Mouse (Mus musculus) hindbrain, embryonic 11.5 days (tissue): ENCODE measurements around the gene Vhl. TPM values are rescaled to one million over a fixed set of nuclear protein-coding genes. Genes with fewer than 3 reads are reported as not detected.

Experiments
- ATAC-seq: fragments of 200-750 bp; cut with Nextera tagmentation; 2 replicates; pipeline ENCODE4 v1.8.0; 2017; ENCODE audit warnings: mild to moderate bottlenecking, moderate TSS enrichment, moderate library complexity; ENCODE audit not compliant: low FRiP score
- DNase-seq: peaks from one replicate; pipeline ENCODE4 v3.0.0-alpha.2; 2015; ENCODE audit warnings: low spot score
- H3K27ac ChIP-seq: fragments of 300-500 bp; sonication (generic); 2 replicates; pipeline ENCODE4 v1.5.1; 2014; ENCODE audit warnings: mild to moderate bottlenecking, low read depth, low read length
- H3K27me3 ChIP-seq: fragments of 300-500 bp; sonication (generic); 2 replicates; pipeline ENCODE4 v1.6.1; 2014; ENCODE audit warnings: mild to moderate bottlenecking, low read length, moderate library complexity, mixed read lengths; ENCODE audit not compliant: control insufficient read depth, insufficient read depth
- H3K36me3 ChIP-seq: fragments of 300-500 bp; sonication (generic); 2 replicates; pipeline ENCODE4 v1.6.1; 2014; ENCODE audit warnings: mild to moderate bottlenecking, low read length, moderate library complexity, mixed read lengths; ENCODE audit not compliant: control insufficient read depth, insufficient read depth
- H3K4me1 ChIP-seq: fragments of 300-500 bp; sonication (generic); replicated peaks from 2 replicates; pipeline ENCODE4 v1.6.1; 2014; ENCODE audit warnings: low read length, mixed read lengths; ENCODE audit not compliant: control insufficient read depth, insufficient read depth
- H3K4me2 ChIP-seq: fragments of 300-500 bp; sonication (generic); replicated peaks from 2 replicates; pipeline ENCODE4 v1.6.1; 2014; ENCODE audit warnings: mild to moderate bottlenecking, low read depth, low read length
- H3K4me3 ChIP-seq: fragments of 300-500 bp; sonication (generic); 2 replicates; pipeline ENCODE4 v1.5.1; 2014; ENCODE audit warnings: low read depth, low read length
- H3K9ac ChIP-seq: fragments of 300-500 bp; sonication (generic); 2 replicates; pipeline ENCODE4 v1.6.1; 2014; ENCODE audit warnings: low read depth, low read length
- H3K9me3 ChIP-seq: fragments of 300-500 bp; sonication (generic); 2 replicates; pipeline ENCODE4 v1.6.1; 2016; ENCODE audit warnings: low read length; ENCODE audit not compliant: control insufficient read depth
- WGBS: fragments of 180-500 bp; shearing (Covaris S2); extraction: QIAGEN DNeasy Blood & Tissue Kit; methylation state at CpG from one replicate; pipeline ENCODE4 v1.1.7; 2014; 5-methylcytosine and 5-hydroxymethylcytosine counted together
- polyA plus RNA-seq: library from polyadenylated mRNA; unstranded; fragments of >200 nt; fragmentation: Nextera tagmentation; extraction: Ambion mirVana; gene quantifications from 2 replicates; pipeline ENCODE4 v1.2.1, GENCODE M21; 2014

Gene Vhl
- polyA plus RNA-seq, 1 experiment from 2014 or later, result 63.0 TPM

DNA sequence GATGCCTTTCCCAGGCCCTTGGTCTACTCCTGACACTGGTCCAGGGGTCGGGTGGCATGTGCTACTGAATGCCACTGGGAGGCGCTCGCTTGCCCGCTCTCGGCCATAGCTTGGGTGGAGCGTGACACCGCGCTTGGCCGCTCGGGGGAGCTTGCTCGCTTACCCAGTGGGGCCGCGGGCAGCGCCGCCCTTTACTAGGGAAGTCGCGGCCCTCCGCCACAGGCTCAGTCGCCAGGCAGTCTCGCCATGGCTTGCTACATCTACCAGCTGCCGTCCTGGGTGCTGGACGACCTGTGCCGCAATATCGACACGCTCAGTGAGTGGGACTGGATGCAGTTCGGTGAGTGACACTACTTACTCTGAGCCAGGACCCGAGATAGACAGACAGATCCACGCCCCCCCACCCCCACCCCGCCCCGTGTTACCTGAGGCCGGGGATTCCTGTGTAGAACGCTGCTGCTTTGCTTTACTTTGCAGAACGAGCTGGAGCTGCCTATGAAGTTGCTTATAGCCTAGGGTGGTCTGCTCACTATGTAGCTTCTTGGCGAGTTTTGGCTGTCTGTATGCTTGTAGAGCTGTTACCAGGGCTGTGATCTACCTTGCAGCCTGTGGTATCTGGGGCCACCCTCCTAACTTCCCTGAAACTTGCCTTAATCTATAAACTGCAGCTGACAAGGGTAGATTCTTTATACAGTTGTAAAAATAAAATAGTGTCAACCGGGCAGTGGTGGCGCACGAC lies 14.7 kb downstream of the Vhl start, which contains the start of gene Irak2:
Irak2 (plus strand) TSS at position 166 of the 739 bp plus-strand sequence.
- ATAC-seq (peak; percentile 93), DNase-seq (peak; percentile 95)
- 10% methylated on average over 34 of the region's 37 CpGs for WGBS
- Histone ChIP-seq H3K36me3 (no peaks in the 10 kb centered on the region), H3K27ac (no peak within 1 kb of the TSS), H3K9me3 (no peaks in the 10 kb centered on the region), H3K27me3 (no peaks in the 10 kb centered on the region), H3K4me1 (no peaks in the 10 kb centered on the region), H3K9ac (peak within 1 kb of the TSS; percentile 34), H3K4me3 (peak within 1 kb of the TSS; percentile 36), H3K4me2 (peak within 1 kb of the TSS; percentile 50)

DNA sequence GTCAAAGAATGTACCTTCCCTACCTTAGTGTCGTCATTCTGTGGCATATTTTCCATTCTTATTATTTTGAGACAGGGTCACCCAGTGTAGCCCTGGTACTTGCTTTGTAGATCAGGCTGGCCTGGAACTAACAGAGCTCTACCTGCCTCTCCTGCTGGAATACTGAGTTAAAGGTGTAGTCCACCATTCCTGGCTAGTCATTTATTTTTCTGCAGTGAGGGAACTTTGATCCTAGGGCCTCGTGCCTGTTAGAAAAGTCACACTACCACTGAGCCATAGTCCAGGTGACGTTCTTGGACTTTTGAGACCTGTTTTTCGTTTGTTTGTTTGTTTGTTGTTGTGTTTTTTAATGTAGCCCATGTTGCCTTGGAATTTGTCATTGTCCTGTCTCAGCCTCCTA lies 15.4 kb downstream of the Vhl start:
- no peak for ATAC-seq
- H3K27me3 ChIP-seq, result no peaks in the 10 kb centered on the region
- DNase-seq, result no peak
- no peaks in the 10 kb centered on the region for H3K4me1 ChIP-seq
- no peak overlapping the region for H3K4me3 ChIP-seq
- H3K9ac ChIP-seq, result no peak overlapping the region
- H3K27ac ChIP-seq, result no peak overlapping the region
- H3K9me3 ChIP-seq, result no peaks in the 10 kb centered on the region
- no peak overlapping the region for H3K4me2 ChIP-seq
- WGBS, result 83% methylated on average over 4 of the region's 4 CpGs
- no peaks in the 10 kb centered on the region for H3K36me3 ChIP-seq

DNA sequence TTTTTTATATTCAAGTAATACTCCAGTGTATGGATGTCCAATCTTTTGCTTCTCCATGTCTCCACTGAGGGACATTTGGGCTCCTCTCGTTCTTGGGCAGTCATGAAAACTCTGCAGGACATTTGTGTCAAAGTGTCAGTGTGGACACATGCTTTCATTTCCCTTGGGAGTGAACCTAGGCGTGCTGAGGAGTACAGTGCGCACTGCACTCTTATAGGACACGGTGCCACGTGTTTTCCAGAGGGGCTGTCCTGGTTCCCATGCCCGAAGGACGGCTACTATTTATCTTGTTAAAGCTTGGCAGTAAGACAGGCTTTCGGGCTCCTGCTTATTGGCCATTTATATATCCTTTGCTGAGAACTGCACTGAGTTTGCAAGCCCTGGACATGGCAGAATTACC lies 18.8 kb downstream of the Vhl start:
- Histone ChIP-seq H3K27me3 (no peaks in the 10 kb centered on the region), H3K9ac (no peak overlapping the region), H3K27ac (no peak overlapping the region), H3K9me3 (no peaks in the 10 kb centered on the region), H3K4me1 (no peaks in the 10 kb centered on the region), H3K4me2 (no peak overlapping the region), H3K4me3 (no peak overlapping the region), H3K36me3 (no peaks in the 10 kb centered on the region)
- 89% methylated on average over 8 of the region's 8 CpGs for WGBS
- DNase-seq (no peak), ATAC-seq (no peak)

DNA sequence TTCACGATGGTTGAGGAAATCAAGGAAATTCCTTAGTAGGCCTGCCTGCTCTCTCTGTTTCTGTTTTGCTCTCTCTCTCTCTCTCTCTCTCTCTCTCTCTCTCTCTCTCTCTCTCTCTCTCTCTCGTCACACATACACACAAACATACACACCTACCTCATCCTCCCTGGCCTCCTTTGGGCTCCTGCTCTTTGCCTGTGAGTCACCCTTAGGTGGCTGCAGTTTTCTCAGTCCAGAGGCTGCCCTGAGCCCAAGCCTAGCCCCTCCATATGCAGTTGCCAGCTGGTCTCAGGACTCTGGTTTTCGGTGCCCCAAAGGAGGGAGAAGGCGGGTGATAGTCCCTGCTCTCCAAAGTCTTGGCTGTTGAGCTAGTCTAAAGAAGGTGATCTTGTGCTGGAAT lies 19.3 kb downstream of the Vhl start:
- no peaks in the 10 kb centered on the region for H3K9me3 ChIP-seq
- no peak overlapping the region for H3K4me2 ChIP-seq
- ATAC-seq (no peak), DNase-seq (no peak)
- H3K27me3 ChIP-seq, result no peaks in the 10 kb centered on the region
- no peak overlapping the region for H3K27ac ChIP-seq
- no peaks in the 10 kb centered on the region for H3K36me3 ChIP-seq
- no peak overlapping the region for H3K4me3 ChIP-seq
- H3K9ac ChIP-seq, result no peak overlapping the region
- WGBS, result 77% methylated on average over 4 of the region's 4 CpGs
- no peaks in the 10 kb centered on the region for H3K4me1 ChIP-seq

DNA sequence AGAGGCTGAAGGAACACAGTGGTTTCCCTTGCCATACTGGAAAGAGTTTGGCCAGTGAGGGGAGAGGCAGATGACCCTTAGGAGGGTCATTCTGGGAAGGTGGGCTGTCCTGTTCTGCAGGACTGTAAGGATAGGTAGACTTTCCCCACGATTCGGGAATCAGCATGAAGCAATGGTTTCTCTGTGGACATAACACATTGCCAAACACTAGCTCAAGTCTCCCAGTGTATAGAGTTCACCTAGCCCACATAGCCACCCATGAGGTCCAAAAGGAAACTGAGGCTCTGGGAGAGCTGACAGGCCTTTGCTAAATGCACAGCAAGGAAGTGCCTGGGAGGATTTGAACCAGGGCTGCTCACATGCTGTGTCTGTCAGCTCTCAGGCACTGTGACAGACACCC lies 20.2 kb downstream of the Vhl start:
- no peak overlapping the region for H3K4me2 ChIP-seq
- no peaks in the 10 kb centered on the region for H3K27me3 ChIP-seq
- WGBS, result 90% methylated on average over 2 of the region's 2 CpGs
- no peaks in the 10 kb centered on the region for H3K9me3 ChIP-seq
- no peak for ATAC-seq
- no peak overlapping the region for H3K9ac ChIP-seq
- H3K27ac ChIP-seq, result no peak overlapping the region
- H3K36me3 ChIP-seq, result no peaks in the 10 kb centered on the region
- H3K4me1 ChIP-seq, result no peaks in the 10 kb centered on the region
- no peak for DNase-seq
- H3K4me3 ChIP-seq, result no peak overlapping the region

DNA sequence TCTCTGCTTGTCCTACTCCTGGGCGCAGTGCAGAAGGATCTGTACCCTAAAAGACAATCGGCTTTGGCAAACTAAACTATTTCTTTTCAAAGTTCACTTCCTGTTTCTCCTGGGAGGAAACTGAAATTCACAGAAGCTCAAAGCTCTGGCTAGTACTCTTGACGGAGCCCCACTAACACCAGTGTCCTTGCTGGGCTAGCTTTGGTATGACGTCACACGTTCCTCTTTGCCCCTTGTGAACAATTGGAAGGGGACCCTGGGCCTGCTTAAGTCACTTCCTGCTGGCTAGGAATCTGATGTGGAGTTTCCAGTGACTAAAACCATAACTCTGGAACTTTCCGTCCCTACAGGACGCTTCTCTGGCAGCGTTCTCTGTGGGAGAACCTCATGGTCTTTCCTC lies 21.0 kb downstream of the Vhl start:
- H3K27ac ChIP-seq, result no peak overlapping the region
- H3K4me1 ChIP-seq, result no peaks in the 10 kb centered on the region
- H3K36me3 ChIP-seq, result no peaks in the 10 kb centered on the region
- ATAC-seq, result no peak
- no peak overlapping the region for H3K4me2 ChIP-seq
- H3K4me3 ChIP-seq, result no peak overlapping the region
- WGBS, result 87% methylated on average over 8 of the region's 8 CpGs
- no peak for DNase-seq
- H3K27me3 ChIP-seq, result no peaks in the 10 kb centered on the region
- H3K9ac ChIP-seq, result no peak overlapping the region
- no peaks in the 10 kb centered on the region for H3K9me3 ChIP-seq

DNA sequence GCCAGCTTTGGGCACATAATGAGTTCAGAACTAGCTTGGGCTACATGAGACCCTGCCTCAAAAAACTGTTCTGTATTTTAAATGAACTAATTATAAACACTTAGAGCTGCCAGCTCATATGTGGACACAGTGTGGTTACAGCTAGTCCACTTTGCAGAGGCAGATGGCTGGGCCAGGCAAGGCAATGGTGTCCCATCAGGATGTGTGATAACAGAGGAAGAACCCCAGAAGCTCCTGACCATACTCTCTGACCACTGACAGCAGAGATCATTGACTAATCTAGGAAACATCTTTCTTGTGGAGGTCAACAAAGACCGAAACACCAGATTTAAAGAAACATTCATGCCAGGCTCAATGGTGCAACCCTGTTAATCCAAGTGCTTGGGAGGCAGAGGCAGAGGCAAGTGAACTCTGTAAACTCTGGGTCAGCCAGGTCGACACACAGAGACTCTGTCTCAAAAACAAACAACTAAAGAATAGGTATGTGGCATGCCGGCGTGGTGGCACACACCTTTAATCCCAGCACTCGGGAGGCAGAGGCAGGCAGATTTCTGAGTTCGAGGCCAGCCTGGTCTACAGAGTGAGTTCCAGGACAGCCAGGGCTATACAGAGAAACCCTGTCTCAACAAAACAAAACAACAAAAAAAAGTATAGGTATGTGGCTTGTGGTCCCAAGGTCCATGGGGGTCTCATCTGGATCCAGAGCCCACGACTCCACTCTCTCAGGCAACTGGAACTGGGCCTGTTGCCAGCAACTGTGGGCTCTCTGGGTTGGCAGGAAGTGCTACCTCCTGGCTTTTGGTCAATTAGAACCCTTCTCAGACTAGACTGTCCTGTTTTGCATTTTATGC lies 25.8 kb downstream of the Vhl start:
- Histone ChIP-seq H3K9me3 (no peaks in the 10 kb centered on the region), H3K4me1 (no peaks in the 10 kb centered on the region), H3K36me3 (no peaks in the 10 kb centered on the region), H3K27me3 (no peaks in the 10 kb centered on the region), H3K27ac (no peak overlapping the region), H3K9ac (no peak overlapping the region), H3K4me2 (no peak overlapping the region), H3K4me3 (no peak overlapping the region)
- DNase-seq (no peak), ATAC-seq (no peak)
- 84% methylated on average over 7 of the region's 7 CpGs for WGBS

DNA sequence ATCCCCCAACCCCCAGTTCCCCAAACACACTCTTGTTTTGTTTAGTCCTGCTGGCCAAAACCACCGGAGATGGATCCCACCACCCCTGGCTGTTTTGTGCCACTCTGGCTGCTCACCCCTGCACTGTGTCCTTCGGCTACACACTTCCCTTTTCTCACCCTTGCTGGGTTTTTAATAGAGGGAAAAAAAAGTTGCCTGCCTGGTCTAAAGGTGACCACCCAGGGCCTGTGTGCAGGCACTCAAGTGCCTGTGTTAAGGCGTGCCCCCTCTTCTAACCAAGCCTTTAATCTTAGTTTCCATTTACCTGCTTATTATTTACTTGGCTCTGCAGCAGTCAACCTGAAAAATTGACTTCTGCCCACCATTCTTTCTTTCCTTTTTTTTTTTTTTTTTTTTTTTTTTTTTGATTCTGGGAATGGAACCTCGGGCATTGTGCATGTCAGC lies 26.5 kb downstream of the Vhl start:
- ATAC-seq (no peak), DNase-seq (no peak)
- no peak overlapping the region for H3K27ac ChIP-seq
- no peak overlapping the region for H3K9ac ChIP-seq
- no peak overlapping the region for H3K4me3 ChIP-seq
- H3K27me3 ChIP-seq, result no peaks in the 10 kb centered on the region
- H3K36me3 ChIP-seq, result no peaks in the 10 kb centered on the region
- H3K9me3 ChIP-seq, result no peaks in the 10 kb centered on the region
- no peaks in the 10 kb centered on the region for H3K4me1 ChIP-seq
- WGBS, result 82% methylated on average over 4 of the region's 4 CpGs
- no peak overlapping the region for H3K4me2 ChIP-seq

DNA sequence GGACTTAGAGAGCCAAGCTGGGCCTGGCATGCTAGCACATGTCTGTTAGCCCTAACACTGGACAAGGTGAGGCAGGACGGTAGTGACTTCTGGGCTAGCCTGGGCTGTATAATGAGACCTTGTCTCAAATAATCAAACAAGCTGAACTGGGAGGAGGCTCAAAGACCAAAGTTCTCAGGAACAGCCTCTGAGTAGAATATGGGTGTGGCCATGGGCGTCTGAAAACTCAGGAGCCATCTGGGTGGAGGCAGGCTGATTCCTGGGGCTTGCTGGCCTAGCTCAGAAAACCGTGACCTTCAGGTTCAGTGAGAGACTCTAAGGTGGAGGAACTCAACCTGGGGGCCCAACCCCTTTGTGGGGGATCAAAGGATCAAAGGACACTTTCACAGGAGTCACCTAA lies 27.9 kb downstream of the Vhl start:
- H3K27me3 ChIP-seq, result no peaks in the 10 kb centered on the region
- H3K9ac ChIP-seq, result no peak overlapping the region
- WGBS, result 72% methylated on average over 3 of the region's 3 CpGs
- ATAC-seq (no peak), DNase-seq (no peak)
- H3K4me3 ChIP-seq, result no peak overlapping the region
- no peaks in the 10 kb centered on the region for H3K9me3 ChIP-seq
- H3K36me3 ChIP-seq, result no peaks in the 10 kb centered on the region
- H3K4me2 ChIP-seq, result no peak overlapping the region
- H3K4me1 ChIP-seq, result no peaks in the 10 kb centered on the region
- no peak overlapping the region for H3K27ac ChIP-seq
